Mouse (Mus musculus) CD4-positive, CD25-positive, alpha-beta regulatory T cell, adult 2 months (primary cell): ENCODE data around the gene Vcam1.

ENCODE experiments used
- DNase-seq: peaks from one replicate; pipeline ENCODE4 v3.0.0-alpha.2; 2012; ENCODE audit warnings: low read depth, low spot score

The Vcam1 gene

DNA sequence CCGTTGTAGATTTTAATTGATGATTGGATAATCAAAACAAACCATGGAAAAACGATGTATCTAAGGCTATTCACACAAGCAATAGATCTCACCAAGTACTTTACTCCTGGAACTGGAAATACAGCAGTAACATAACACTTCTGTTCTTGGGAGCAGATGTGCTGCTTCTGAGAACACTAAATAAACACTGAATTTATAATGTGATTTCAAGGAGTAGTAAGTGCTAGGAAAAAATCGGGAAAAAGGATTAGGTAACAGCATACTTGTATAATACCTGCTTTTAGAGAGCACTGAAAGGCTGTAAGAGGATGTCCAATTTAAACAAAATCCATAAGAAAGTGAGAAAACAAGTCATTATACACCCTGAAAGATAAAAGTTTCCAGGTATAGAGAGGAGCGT, 43.5 kb downstream of the Vcam1 start:
- no peak for DNase-seq

DNA sequence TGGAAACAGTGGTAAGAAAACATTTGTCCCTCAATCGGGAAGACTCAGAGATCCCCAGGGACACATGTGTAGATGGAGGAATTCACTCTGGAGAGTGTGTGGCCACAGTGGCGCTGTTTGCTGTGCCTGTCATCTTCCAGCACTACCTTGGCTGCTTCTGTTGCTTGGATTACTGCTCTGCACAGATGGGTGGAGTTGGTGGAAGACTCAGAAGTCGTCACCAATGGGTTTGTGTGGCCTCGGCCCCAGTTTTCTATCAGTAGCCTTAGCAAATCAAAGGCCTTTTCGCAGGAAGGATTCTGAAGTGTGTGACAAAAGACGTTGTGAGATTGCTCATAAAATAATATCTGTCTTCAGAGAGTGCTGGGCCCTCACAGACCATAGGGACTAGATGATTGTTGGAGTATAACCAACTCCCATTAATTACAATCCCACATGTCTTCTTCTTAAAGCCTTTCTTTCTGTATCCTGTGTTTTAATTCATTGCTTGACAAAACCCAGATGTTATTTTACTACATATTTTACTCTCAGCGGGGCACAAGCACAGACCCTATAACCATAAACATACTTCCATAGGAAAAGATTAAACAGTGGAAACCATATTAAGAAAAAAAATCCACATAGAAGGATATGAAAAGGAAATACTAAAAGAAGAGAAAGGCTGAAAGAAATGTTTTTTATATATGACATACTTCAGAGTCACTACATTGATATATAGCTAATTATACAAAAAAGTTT, 48.4 kb downstream of the Vcam1 start:
- DNase-seq, result no peak

DNA sequence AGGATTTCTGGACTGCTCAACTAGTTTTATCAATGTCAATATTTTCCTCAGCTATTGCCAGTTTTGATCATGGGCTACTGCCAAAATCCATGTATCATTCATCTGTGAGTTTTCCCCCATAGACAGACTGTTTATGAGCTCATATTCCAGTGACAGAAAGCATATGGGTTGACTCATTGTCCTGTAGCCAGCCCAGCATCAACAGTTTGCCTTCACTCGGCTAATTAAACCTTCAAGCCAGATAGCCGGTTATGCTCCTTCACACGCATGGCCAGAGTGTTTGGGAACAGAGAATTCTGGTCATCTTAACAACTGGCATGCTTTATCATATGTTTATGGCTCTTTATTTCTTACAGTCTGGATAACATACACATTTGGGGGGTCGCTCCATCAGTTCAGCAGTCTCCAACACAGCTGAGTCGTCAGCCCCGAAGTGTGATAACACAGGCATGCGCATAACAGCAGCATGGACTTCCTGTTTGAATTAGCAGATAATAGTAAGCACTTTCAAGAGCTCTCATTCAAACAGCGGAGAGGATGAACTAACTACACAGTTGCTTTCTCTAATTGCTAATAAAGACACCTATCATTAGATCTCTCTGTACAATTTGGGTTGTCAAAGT, 49.2 kb downstream of the Vcam1 start:
- DNase-seq, result no peak

DNA sequence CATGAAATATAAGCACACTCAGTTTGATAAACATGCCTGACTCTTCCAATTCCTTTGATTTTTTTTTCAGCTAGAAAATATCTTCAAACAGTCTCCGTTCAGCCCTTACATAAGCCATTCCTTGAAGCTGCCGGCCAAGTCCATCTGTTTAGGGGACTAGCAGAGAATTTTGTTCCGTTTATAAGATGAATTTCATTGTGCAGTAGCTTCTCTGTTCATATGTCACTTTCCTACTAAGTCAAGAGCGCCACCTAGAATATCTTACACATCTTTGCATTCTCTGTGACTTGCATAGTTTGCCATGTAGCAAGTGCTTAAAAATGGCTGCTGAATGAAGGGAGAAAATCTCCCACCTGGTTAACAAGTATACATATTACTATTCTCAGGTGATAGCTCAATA, 51.0 kb downstream of the Vcam1 start:
- peak; percentile 9 for DNase-seq

DNA sequence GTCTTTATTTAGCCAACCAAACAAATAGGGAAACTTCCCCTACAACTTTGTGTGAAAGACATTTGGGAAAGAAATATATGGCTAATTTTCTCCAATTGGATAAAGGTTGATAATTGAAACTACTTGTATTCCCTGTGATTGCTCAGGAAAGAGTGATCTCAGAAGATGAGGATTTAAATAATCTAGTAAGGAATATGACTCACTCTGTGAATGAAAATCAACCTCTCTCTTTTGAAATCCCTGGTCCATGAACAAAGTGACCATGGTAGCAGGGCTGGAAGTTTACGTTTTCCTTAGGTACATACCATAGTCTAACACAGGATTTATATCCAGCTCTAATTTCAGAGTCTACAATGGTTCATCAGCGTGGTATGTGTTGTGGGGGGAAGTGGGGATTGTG, 52.7 kb downstream of the Vcam1 start:
- DNase-seq, result no peak

DNA sequence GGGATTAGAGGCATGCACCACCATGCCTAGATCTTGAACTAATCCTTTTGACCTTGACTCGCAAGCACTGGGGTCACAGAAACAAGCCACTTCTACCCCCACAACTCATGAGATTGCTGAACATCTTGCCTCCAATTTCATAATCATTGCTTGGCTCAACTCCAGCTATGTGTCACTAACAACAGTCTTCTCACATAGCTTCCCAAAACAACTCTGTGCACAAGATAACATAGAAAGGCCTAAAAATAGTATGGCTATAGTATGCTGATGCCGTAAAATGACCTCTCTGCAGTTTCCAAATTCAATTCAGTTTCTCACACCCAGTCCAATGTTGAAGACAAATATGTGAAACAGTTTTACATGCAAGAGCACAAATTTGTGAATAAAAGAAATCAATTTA, 56.9 kb downstream of the Vcam1 start:
- no peak for DNase-seq

DNA sequence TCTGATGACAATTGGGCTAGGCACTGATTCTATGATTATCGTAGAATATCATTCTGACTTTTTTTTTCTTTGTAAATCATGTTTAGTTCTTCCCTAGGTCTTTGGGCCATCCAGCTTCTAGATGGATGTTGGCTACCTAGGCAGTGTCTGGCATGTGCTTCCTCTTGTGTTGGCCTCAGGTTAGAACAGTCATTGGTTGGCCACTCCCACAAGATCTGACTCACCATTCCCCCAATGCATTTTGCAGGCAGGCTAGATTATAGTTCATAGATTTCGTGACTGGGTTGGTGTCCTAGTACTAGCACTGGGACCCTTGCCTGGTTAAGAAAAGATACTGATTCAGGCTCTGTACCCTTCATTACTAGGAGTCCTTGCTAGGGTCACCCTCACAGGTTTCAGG, 67.3 kb downstream of the Vcam1 start:
- no peak for DNase-seq

DNA sequence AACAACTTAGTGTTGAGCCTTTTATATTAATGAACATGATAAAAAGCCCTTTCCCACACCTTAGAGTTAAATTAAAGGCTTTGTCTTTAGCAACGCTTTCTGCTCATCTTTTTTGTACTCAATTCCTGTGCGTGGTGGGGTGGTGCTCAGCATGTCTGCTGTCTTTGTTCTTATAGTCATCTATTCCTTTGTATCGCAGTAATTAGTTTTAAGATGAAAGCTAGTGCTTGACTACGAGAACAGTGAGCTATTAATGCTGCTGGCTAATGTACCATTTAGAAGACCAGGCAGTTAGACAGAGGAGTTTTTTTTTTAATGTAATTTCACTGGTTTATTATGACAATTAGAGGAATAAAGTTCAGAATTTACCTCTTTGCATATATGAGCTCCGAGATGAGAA, 69.2 kb downstream of the Vcam1 start:
- no peak for DNase-seq
